Mouse (Mus musculus) erythroblast, embryonic 14.5 days (primary cell): Measurements from ENCODE around the gene Hoxa10.

Experiments used
- GATA1 ChIP-seq: IDR thresholded peaks from 2 replicates; pipeline ENCODE4 v1.6.1; 2012; ENCODE audit warnings: low read length, inconsistent platforms, mixed read lengths
- TAL1 ChIP-seq: IDR thresholded peaks from 3 replicates; pipeline ENCODE4 v1.6.1; 2012; ENCODE audit warnings: low read length, inconsistent platforms, mixed read lengths

DNA sequence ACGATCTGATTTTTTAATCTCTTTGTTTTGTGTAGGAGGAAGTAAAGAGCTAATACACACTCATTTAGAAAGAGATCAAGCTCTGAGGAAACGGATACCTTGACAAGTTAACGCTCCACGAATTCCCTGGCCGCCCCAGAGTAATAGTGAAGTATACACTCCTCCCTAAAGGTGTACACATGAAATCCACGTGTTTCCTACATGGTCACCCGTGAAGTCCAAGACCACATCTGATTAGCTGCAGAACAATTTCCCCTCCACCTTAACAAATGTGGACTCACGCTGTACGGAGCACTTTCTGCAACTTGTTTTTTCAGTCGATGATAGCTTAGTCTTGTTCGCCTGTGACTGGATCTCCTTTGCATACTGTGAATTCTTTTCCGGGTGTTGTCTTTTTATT lies 49.5 kb upstream of the Hoxa10 start:
- TF ChIP-seq GATA1 (no peak), TAL1 (no peak)
